Mouse (Mus musculus) subcutaneous adipose tissue, adult 2 months (tissue): ENCODE measurements around the gene Gli2. TPM values are rescaled to one million over a fixed set of nuclear protein-coding genes. Genes with fewer than 3 reads are reported as not detected.

Experiments used
- polyA plus RNA-seq: library from polyadenylated mRNA; depleted of rRNA; stranded (reverse); fragments of >200 nt; gene quantifications from 2 replicates; pipeline ENCODE4 v1.2.3, GENCODE M21; 2012; ENCODE audit warnings: low replicate concordance; rRNA removed

Gli2 gene
- 3.9 and 26.8 TPM in 2 replicates for polyA plus RNA-seq

DNA sequence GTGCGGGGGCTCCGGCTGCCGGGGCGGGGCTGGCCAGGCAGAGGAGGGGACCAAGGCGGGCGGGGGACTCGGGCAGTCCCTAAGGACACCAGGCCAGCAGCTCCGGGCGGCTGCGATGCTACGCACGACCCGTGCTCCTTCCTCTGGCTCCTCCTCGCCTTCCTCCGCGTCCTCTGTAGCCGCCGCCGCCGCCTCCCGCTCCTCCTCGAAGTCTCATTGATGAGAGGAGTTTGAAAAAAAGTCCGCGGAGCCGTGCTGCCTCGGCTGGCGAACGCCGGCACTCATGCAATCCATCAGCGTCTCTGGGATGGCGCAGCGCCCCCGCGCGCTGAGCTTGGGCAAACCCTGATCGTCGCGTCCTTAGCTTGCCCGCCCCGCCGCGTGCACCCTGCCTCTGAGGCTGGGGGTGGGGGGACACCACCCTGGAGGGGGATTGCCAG, at the start of gene Gli2:
Gli2 (minus strand) TSS at position 218 of the 440 bp plus-strand sequence.

